Mouse (Mus musculus) heart, postnatal 0 days (tissue): Measurements from ENCODE around the gene Sez6.

Experiments used
- CTCF ChIP-seq: IDR thresholded peaks from 2 replicates; pipeline ENCODE4 v1.5.1; 2016; ENCODE audit warnings: antibody characterized with exemption, control low read depth, low read depth
- EP300 ChIP-seq: IDR thresholded peaks from 2 replicates; pipeline ENCODE4 v1.6.1; 2016; ENCODE audit warnings: antibody characterized with exemption, low read depth

- no peak for TF ChIP-seq CTCF
- no peak for TF ChIP-seq EP300
Observed at GRCm38 (mm10) chr11:77934111-77934521, 3.5 kb downstream of the Sez6 start.
